Mouse (Mus musculus): ENCODE results near the gene Ptpn3.

Ptpn3 gene

GRCm38 (mm10) chr4:57301410-57302313 lies at the start of gene Ptpn3:
Gene Ptpn3, minus strand, starts transcription at chr4:57301837.
- in situ Hi-C loops (cut with MboI, MseI) = no loop called here

- in situ Hi-C loops (cut with MboI, MseI) = no loop called here
Observed at GRCm38 (mm10) chr4:57350541-57350940, 48.9 kb upstream of the Ptpn3 start.

GRCm38 (mm10) chr4:57343996-57344395 lies 42.4 kb upstream of the Ptpn3 start:
- in situ Hi-C loops (cut with MboI, MseI) = no loop called here

GRCm38 (mm10) chr4:57338923-57339322 lies 37.3 kb upstream of the Ptpn3 start:
- in situ Hi-C loops (cut with MboI, MseI) = no loop called here

- in situ Hi-C loops (cut with MboI, MseI) = no loop called here
Observed at GRCm38 (mm10) chr4:57338061-57338460, 36.4 kb upstream of the Ptpn3 start.

- in situ Hi-C loops (cut with MboI, MseI) = no loop called here
Observed at GRCm38 (mm10) chr4:57335000-57335666, 33.5 kb upstream of the Ptpn3 start.

GRCm38 (mm10) chr4:57333926-57334548 lies 32.4 kb upstream of the Ptpn3 start:
- in situ Hi-C loops (cut with MboI, MseI) = no loop called here

GRCm38 (mm10) chr4:57332511-57332910 lies 30.9 kb upstream of the Ptpn3 start:
- in situ Hi-C loops (cut with MboI, MseI) = no loop called here

GRCm38 (mm10) chr4:57320606-57321327 lies 19.1 kb upstream of the Ptpn3 start:
- in situ Hi-C loops (cut with MboI, MseI) = no loop called here

GRCm38 (mm10) chr4:57318525-57319212 lies 17.0 kb upstream of the Ptpn3 start:
- in situ Hi-C loops (cut with MboI, MseI) = no loop called here

- in situ Hi-C loops (cut with MboI, MseI) = no loop called here
Observed at GRCm38 (mm10) chr4:57312256-57313166, 10.9 kb upstream of the Ptpn3 start.

- in situ Hi-C loops (cut with MboI, MseI) = no loop called here
Observed at GRCm38 (mm10) chr4:57311750-57312149, 10.1 kb upstream of the Ptpn3 start.

GRCm38 (mm10) chr4:57308214-57309000 lies 6.8 kb upstream of the Ptpn3 start:
- in situ Hi-C loops (cut with MboI, MseI) = no loop called here

GRCm38 (mm10) chr4:57307747-57308146 lies 6.1 kb upstream of the Ptpn3 start:
- in situ Hi-C loops (cut with MboI, MseI) = no loop called here

GRCm38 (mm10) chr4:57306260-57306659 lies 4.6 kb upstream of the Ptpn3 start:
- in situ Hi-C loops (cut with MboI, MseI) = no loop called here

GRCm38 (mm10) chr4:57305644-57306043 lies 4.0 kb upstream of the Ptpn3 start:
- in situ Hi-C loops (cut with MboI, MseI) = no loop called here

GRCm38 (mm10) chr4:57300469-57301409 lies 898 bp downstream of the Ptpn3 start:
- in situ Hi-C loops (cut with MboI, MseI) = no loop called here

All from regulatory T cell (primary cell).